Mouse (Mus musculus): ENCODE measurements around the gene Scyl3. TPM values are rescaled to one million over a fixed set of nuclear protein-coding genes. Genes with fewer than 3 reads are reported as not detected.

Gene Scyl3
- polyA plus RNA-seq, 1 experiment from 2014 or later, result 10.9 TPM

- H3K9me3 ChIP-seq (ENCODE audit: control insufficient read depth, low read length), result no peaks in the 10 kb centered on the region
- peak overlapping the region; percentile 85 to 87; a peak in 3 of 4 replicates for H3K4me3 ChIP-seq (ENCODE audit: control insufficient read depth in 1 of 2, insufficient read depth in 1 of 2, low read depth in 1 of 2, low read length in 2 of 2)
- H3K27ac ChIP-seq (replicated peaks in 1 of 2; ENCODE audit: control insufficient read depth in 1 of 2, insufficient read depth in 1 of 2, low read depth in 2 of 2, low read length in 2 of 2), result no peak overlapping the region
- H3K4me1 ChIP-seq (ENCODE audit: control insufficient read depth in 2 of 2, insufficient read depth in 2 of 2, low read length in 2 of 2), result peaks cover 0 to 7% of the 10 kb centered on the region in 2 experiments; a peak in 1 of 4 replicates
- ATAC-seq (ENCODE audit: insufficient number of reproducible peaks, insufficient read depth, low FRiP score, low read depth), result no peak
- peaks cover 12% of the 10 kb centered on the region; the same call in 1 of the 2 replicates for H3K36me3 ChIP-seq (ENCODE audit: control insufficient read depth, insufficient read depth, low read length)
- peak overlapping the region; percentile 88 for H3K4me2 ChIP-seq (ENCODE audit: low read length)
- WGBS, result 70% methylated on average over 1 of the region's 2 CpGs
- peak overlapping the region; percentile 81 for H3K9ac ChIP-seq (ENCODE audit: low read length)
- H3K27me3 ChIP-seq (ENCODE audit: control insufficient read depth, insufficient read depth, low read length), result no peaks in the 10 kb centered on the region
These were observed 66.7 kb downstream of the Scyl3 start for GRCm38 (mm10) chr1:163995609-163995913.

GRCm38 (mm10) chr1:164001831-164002452 is 73.0 kb downstream of the Scyl3 start:
- H3K27me3 ChIP-seq (ENCODE audit: control insufficient read depth, insufficient read depth, low read length), result no peaks in the 10 kb centered on the region
- 0 out of 2 replicates have a peak, but pooled peaks cover 2% of the 10 kb centered on the region for H3K36me3 ChIP-seq (ENCODE audit: control insufficient read depth, insufficient read depth, low read length)
- H3K4me1 ChIP-seq (ENCODE audit: control insufficient read depth in 2 of 2, insufficient read depth in 2 of 2, low read length in 2 of 2), result no peaks in the 10 kb centered on the region
- 64% methylated on average over 6 of the region's 6 CpGs for WGBS
- H3K4me2 ChIP-seq (ENCODE audit: low read length), result no peak overlapping the region
- H3K27ac ChIP-seq (replicated peaks in 1 of 2; ENCODE audit: control insufficient read depth in 1 of 2, insufficient read depth in 1 of 2, low read depth in 2 of 2, low read length in 2 of 2), result no peak overlapping the region
- H3K4me3 ChIP-seq (ENCODE audit: control insufficient read depth in 1 of 2, insufficient read depth in 1 of 2, low read depth in 1 of 2, low read length in 2 of 2), result no peak overlapping the region
- no peaks in the 10 kb centered on the region for H3K9me3 ChIP-seq (ENCODE audit: control insufficient read depth, low read length)
- no peak for ATAC-seq (ENCODE audit: insufficient number of reproducible peaks, insufficient read depth, low FRiP score, low read depth)
- no peak overlapping the region for H3K9ac ChIP-seq (ENCODE audit: low read length)

- 65% methylated on average over 3 of the region's 3 CpGs for WGBS
- no peak overlapping the region for H3K9ac ChIP-seq (ENCODE audit: low read length)
- H3K27ac ChIP-seq (replicated peaks in 1 of 2; ENCODE audit: control insufficient read depth in 1 of 2, insufficient read depth in 1 of 2, low read depth in 2 of 2, low read length in 2 of 2), result no peak overlapping the region
These were observed 75.4 kb downstream of the Scyl3 start for GRCm38 (mm10) chr1:164004311-164004710.

More at GRCm38 (mm10) chr1:164004311-164004710, 75.4 kb downstream of the Scyl3 start:
- H3K4me3 ChIP-seq (ENCODE audit: control insufficient read depth in 1 of 2, insufficient read depth in 1 of 2, low read depth in 1 of 2, low read length in 2 of 2), result no peak overlapping the region
- no peak for ATAC-seq (ENCODE audit: insufficient number of reproducible peaks, insufficient read depth, low FRiP score, low read depth)
- H3K27me3 ChIP-seq (ENCODE audit: control insufficient read depth, insufficient read depth, low read length), result no peaks in the 10 kb centered on the region
- H3K4me1 ChIP-seq (ENCODE audit: control insufficient read depth in 2 of 2, insufficient read depth in 2 of 2, low read length in 2 of 2), result no peaks in the 10 kb centered on the region
- H3K9me3 ChIP-seq (ENCODE audit: control insufficient read depth, low read length), result no peaks in the 10 kb centered on the region
- no peak overlapping the region for H3K4me2 ChIP-seq (ENCODE audit: low read length)
- no peaks in the 10 kb centered on the region for H3K36me3 ChIP-seq (ENCODE audit: control insufficient read depth, insufficient read depth, low read length)

Other genes with a start within 250 kb of the Scyl3 start
- 0.18 TPM in 1 of 2 replicates, not detected in the other for gene Mettl11b, start 203.9 kb upstream of the Scyl3 start, polyA plus RNA-seq (2014; fragmentation: Nextera tagmentation; extraction: Ambion mirVana)
- 24.8 and 25.7 TPM in 2 replicates for gene Kifap3, start 149.5 kb upstream of the Scyl3 start, polyA plus RNA-seq (2014; fragmentation: Nextera tagmentation; extraction: Ambion mirVana)
- 13.6 and 14.3 TPM in 2 replicates for gene BC055324, start 65.7 kb downstream of the Scyl3 start, polyA plus RNA-seq (2014; fragmentation: Nextera tagmentation; extraction: Ambion mirVana)
- 6.0 and 6.3 TPM in 2 replicates for gene Mettl18, start 65.8 kb downstream of the Scyl3 start, polyA plus RNA-seq (2014; fragmentation: Nextera tagmentation; extraction: Ambion mirVana)
- gene Sele, start 119.1 kb downstream of the Scyl3 start, polyA plus RNA-seq (2014; fragmentation: Nextera tagmentation; extraction: Ambion mirVana), result 1.9 and 2.2 TPM in 2 replicates
- 0.34 TPM in 1 of 2 replicates, not detected in the other for gene Sell, start 132.9 kb downstream of the Scyl3 start, polyA plus RNA-seq (2014; fragmentation: Nextera tagmentation; extraction: Ambion mirVana)
- gene Selp, start 186.2 kb downstream of the Scyl3 start, polyA plus RNA-seq (2014; fragmentation: Nextera tagmentation; extraction: Ambion mirVana), result 0.53 and 0.86 TPM in 2 replicates
- gene F5, start 222.7 kb downstream of the Scyl3 start, polyA plus RNA-seq (2014; fragmentation: Nextera tagmentation; extraction: Ambion mirVana), result 0.26 and 0.38 TPM in 2 replicates

Measured in heart, embryonic 14.5 days (tissue).